Mouse (Mus musculus) urinary bladder, postnatal 4 days (tissue): ENCODE measurements around the gene Pdzrn4.
"Not testable (repeated sequence)": the region's sequence is repeated elsewhere in the genome, so short reads cannot be mapped to it uniquely, and the experiment has no call there.

Experiments used
- DNase-seq, 2 experiments: peaks; one replicate each; pipeline ENCODE4 v3.0.0; 2021 to 2022; ENCODE audit warnings: low spot score in 2 of 2

The Pdzrn4 gene

DNA sequence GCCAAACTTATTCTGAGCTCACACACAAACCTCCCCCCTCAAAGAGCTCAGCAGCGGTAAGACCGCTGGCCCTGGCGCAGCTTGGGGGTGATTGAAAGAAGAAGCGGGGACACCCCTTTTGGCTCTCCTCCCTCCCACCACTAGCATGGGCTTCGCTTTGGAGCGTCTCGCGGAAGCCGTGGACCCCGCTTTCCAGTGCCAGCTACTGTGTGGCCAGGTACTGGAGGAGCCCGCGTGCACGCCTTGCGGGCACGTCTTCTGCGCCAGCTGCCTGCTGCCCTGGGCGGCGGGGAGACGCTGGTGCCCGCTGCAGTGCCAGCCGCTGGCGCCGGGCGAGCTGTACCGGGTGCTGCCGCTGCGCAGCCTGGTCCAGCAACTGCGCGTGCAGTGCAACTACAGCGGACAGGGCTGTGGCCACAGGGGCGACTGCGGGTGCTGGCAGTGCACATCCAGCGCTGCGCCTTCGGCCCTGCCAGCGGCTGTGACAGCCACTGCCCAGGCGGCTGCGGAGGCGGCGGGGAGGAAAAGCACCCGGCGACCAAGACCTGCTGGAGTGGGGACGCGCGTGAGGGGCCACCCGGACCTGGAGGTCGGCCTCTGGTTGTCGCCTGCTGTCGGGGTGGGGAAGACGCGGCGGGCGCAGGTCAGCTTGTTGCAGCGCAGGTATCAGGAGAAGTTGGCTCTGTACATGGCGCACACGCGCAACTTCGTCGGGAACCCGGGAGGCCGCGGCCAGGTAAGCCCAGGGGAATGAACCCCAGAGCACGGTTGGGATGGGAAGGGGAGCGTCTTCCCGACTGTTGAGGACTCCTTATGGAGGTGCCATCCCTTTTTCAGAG, at the start of gene Pdzrn4:
TSS of gene Pdzrn4 (plus strand) at position 112 of the 839 bp plus-strand sequence.
- peak; percentile 19 to 60 for DNase-seq

DNA sequence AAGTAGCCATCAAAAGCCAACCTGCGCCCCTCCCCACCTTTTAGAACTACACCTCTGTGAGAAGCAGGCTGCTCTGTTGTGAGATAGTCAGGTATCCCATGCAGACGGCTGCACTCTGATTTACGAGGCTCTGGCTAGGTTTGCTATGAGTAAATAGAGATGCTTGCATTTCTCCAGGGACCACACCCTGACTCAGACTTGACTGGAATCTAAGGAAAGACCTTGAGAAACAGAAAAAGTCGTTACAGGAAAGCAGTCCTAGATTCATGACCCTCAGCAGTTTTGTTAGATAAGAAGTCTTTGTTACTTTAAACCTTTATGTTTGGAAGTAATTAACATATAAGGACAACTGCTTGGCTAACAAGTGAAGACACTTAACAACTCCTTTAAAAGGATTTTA, 49.3 kb upstream of the Pdzrn4 start:
- DNase-seq: no peak

DNA sequence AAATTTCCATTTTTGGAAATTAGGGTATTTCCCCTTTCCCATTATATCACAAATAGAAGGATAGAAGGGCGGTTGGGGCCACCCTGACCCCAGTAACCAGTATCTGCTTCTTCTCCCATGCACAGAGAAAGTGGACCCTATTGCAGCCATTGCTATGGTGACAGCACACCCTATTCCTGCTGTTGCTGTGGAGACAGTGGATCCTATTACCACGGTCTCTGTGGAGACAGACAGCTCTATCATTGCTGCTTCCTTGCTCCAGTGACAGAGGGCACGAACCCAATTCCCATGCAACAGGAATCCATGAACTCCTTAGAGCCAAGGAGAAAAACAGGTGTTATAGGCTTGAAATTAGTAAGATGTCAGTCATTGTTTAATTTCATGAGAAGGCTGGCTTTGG, 48.8 kb upstream of the Pdzrn4 start:
- DNase-seq: no peak

DNA sequence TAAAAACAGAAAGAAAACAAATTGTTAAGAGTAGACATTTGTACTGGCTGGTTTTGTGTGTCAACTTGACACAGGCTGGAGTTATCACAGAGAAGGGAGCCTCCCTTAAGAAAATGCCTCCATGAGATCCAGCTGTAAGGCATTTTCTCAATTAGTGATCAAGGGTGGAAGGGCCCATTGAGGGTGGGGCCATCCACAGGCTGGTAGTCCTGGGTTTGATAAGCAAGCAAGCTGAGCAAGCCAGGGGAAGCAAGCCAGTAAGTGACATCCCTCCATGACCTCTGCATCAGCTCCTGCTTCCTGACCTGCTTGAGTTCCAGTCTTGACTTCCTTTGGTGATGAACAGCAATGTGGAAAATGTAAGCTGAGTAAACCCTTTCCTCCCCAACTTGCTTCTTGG, 48.2 kb upstream of the Pdzrn4 start:
- DNase-seq: not testable (repeated sequence)

DNA sequence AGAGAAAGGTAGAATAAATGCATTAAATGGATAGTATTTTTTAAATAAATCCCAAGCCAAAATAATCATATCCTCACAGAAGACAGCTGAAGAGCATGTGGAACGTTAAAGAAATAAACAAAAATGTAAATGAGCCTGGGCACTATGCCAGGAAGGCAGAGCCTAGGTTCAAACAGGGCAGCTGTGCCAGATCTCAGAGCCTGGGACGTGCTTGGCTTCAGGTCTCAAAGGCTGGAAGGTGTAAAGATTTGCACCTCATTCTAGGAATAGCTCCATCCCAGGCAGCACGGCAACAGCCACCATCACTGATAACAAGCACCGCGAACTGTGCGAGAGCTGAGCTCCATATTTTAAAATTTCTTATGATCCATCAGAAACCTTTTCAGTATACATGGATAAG, 32.5 kb upstream of the Pdzrn4 start:
- DNase-seq: no peak

DNA sequence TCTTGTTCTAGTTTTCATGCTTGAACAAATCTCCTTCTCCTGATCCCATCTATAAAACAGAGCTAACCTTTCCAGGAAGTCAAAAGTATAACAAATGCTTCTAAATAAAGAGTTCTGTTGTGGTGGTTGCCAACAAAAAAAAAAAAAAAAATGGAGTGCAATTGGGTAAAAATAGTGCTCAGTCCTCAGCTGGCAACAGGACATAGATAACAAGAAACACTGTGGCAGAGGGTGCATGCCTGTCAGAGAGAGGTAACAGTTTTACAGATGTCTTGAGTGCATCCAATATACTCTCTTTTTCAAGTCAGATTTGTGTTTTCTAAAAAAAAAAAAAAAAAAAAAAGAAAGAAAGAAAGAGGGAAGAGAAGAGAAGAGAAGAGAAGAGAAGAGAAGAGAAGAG, 32.1 kb upstream of the Pdzrn4 start:
- no peak for DNase-seq

DNA sequence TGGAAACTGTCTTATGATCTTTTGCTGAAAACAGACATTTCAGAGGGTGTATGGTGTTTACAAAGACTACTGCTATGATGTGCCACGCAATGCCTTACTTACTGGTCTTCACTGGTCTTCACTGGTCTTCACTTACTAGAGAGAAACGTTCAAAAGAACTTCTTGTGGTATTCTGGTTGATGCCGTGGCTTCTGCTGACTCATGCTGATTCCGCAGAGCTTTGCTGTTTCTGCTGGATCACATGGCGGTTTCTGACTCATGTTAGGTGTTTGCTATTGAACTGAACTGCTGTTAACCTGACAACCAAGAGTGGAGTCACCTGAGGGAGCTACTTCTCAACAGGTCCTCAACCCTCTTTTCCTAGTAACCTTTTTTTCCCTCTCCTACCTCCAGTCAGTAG, 1.9 kb upstream of the Pdzrn4 start:
- DNase-seq: no peak

DNA sequence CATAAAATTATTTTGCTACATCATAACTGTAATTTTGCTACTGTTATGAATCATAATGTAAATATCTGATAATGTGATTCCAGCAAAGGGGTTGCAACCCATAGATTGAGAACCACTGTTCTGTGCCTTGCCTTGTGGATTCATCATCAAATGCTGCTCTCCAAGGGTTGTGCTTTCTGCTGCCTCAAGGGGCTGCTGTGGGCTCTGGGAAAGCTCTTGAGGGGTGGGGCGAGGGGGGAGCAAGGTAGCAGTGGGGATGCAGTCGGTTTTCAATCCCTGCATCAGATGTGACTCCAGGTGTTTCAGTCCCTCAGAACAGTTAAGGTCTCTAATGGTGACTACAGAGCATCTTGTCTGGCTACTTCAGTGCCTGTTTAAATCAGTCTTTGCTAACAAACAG, 2.1 kb downstream of the Pdzrn4 start:
- DNase-seq: no peak

DNA sequence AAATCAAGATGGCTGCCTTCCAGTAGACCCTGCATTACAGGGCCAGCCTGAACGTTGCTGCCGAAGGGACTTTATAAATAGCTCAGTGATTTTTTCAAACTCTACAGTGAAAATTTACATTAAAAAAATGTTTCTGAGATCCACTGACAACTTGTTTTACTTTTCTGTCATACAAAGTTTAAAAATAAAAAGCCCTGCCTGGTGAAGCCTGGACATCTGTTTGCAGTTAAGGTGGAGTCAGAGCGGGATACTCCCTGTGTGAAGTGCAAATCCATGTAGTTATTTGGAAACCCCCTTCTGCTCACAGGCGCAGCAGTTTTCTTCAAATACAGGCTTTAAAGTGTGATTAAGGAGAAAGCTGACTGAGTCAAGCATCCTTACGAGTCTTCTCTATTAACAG, 2.6 kb downstream of the Pdzrn4 start:
- no peak for DNase-seq

DNA sequence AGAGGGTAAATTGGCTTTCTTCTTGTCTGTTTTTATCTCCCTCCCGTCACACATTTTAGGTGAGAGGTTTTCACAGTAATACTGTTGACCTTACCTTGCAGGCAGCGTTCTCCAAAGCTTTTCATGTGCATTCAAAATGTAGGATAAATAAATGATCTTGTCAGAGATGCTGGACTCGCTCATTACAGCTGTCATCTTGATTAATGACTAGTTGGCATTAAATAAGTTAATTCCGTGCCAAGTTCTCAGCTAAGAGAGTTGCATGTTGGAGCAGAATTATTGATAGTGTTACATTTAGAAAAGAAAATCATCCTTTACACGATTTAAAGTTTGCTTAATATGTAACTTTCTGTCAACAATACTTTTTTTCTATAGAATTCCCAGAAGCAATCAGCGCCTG, 4.9 kb downstream of the Pdzrn4 start:
- DNase-seq: no peak

DNA sequence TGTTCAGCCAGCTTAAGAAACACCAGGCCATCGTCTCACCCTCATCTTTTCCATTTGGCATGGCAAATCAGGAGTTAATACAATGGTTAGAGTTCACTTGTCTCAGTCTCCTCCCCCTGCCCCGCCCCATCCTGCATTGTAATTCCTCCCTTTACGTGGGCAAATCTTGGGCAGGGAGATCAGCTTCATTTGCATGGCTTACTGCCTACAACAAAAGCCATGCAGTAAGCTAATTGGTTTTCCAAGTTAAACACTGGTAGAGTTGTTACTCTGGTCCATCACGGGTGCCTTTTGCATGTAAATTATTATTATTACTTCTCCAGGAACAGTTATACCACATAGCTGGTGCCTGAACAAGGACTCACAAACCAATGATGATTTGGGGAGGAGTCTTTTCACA, 18.6 kb downstream of the Pdzrn4 start:
- no peak for DNase-seq

DNA sequence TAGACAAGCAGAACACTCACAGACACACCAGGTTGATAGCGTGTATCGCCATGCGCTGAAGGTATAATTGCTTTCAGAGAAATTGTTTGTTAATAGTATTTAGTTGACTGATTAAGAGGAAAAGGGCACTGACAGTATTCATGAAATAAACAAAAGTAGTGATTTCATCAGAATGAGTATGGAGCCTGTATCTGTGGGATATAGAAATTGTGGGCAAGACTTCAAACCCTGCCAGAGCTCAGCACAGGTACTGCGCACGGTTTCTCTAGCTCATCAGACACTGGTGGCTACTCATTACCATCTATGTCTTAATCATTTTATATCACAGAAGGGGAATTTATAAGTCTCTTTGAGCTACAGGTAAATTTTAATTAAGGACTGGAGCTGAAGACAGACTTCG, 19.5 kb downstream of the Pdzrn4 start:
- DNase-seq: no peak

DNA sequence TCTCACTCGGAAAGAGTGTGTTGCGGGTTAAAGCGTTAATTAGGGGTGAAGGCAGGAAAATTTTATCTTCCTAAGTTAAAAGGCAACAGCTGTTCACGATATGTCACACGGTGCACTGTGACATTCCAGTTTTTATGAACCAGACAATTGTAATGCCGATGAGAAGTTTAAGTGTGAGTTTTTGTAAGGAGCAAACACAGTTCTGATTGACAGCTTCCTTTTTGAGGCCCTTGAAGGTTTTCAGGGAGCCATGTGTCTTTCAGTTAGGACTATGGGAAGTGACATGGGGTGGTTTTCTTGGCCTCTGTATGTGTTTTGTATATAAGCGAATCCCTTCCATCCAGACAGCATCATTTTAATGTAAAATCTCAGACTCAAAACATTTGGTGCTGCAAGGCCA, 20.0 kb downstream of the Pdzrn4 start:
- no peak for DNase-seq

DNA sequence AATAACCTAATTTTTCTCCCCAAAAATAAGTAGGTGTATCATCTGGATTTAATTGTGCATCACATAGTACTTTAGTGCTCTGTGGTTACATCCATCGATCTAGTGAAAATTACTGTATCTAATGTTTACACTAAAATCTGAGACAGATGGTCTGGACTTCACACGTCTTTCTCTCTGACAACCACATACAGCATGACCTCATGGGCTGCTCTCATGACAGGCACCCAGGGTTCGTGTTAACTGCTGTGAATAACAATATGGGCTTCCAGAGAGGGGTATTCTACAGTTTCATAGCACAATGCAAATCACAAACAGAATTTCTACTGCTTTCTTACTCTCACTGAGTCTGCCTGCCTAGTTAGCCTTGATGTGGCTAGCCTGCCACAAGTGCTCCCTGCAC, 20.4 kb downstream of the Pdzrn4 start:
- no peak for DNase-seq

DNA sequence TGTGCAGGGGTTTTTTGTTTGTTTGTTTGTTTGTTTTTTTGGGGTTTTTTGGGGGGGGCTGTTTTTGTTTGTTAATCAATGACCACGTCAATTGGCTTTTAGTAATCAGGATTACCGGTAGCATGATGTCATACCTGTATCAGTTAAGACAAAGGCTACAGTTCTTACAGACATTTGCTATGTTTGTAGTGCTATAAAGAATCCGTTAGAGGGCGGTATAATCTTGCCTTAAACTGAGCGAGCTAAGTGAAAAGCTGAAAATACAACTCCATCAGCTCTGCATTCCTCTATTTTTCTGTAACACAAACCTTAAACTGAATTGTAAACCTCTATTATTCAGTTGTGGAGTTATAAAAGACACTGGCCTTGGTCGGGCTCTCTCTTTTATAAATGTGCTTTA, 37.9 kb downstream of the Pdzrn4 start:
- DNase-seq: no peak

DNA sequence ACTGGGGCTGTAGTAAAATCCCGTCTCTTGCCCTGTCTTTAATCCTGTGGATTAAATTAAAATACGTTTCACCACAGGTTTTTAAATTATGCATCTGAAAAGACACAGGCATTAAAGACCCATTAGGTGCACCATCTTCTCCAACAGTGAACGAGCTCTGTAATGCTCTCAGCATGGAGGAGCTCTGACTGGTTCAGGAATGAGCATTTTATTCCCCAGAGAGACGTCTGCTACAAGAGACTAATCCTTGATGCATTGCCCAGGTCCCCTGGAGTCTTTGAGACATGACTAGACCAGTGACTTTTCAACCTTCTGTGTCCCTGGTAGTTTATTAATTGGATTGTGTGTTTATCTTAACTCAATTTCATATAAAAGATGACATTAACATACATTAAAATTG, 38.6 kb downstream of the Pdzrn4 start:
- no peak for DNase-seq

DNA sequence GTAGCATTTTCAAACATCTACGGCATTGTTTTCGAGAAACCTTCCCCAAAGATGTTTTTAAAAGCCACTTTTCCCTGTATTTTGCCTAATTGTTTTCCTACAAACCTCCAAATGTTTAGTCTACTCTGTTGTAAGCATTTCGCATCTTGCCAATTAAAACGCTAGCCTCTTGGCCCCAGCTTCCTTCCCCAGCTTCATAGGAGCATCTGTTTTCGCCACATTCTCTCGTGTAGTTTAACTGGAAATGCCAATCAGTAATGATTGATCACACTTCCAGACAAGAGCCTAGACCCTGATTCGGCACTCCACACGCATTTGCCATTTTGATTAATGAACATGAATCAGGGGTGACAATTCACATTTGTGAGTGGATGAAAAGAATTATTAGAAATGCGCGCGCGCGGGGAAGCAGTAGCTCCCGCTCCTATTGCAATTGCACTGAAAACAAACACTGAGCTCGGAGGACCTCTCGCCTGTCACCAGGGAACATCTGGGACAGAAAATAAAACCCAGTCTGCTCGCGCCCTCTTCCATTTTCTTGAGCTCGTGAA, 45.0 kb downstream of the Pdzrn4 start:
- DNase-seq: no peak

DNA sequence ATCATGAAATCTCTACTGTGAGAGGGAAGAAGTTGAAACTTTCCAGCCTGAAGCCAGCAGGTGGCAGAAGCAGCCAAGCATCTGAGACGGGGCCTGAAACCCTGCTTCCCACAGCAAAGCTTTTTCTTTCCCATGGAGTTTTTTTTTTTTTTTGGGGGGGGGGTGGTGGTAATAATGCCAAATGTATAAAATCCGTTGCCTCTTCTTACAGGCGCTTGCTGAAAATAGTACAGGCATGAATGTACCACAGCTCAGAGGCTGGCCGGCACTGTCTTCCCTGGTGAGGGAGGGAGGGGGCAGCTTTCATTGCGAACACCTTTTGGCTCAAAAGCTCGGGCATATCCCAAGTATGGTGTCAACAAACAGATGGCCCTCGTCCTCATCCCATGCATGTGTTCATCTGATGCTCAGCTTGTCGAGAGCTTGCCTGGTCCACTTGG, 51.0 kb downstream of the Pdzrn4 start:
- DNase-seq: no peak

DNA sequence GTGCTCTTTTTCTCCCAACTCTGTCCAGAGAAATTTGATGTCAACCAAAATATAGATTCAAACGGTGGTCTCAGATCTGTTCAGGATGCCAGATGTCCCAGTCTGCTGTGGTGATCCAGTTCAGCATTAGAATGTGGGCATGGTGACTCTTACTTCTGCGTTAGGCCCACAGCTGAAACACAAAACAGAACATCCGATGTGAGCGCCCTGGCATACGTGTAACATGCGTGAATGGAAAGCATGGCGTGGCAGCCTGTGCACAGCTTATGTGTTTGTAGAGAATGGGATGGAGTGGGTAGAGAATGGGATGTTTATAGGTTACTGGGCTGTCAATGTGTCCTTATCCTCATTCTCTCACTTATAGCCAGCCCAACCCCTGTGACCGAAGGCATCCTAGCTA, 52.4 kb downstream of the Pdzrn4 start:
- no peak for DNase-seq

DNA sequence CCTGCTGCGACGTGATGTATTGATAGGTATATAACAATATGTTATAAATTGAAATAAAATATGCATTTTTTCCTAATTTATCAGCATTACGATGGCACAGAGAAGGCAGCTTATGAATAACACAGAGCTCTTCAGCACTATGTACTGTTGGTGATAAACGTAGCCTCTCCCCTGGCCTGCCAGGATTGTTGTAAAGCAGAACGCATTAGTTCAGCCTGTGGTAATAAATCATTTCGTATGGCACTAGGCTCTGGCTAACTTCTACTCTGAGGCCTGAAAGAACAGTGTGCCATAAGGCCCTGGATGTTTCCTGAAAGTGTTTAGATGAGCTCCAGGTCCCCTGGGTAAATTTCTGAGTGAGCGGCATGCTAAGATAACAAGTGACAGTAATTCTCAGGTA, 55.9 kb downstream of the Pdzrn4 start:
- DNase-seq: no peak

DNA sequence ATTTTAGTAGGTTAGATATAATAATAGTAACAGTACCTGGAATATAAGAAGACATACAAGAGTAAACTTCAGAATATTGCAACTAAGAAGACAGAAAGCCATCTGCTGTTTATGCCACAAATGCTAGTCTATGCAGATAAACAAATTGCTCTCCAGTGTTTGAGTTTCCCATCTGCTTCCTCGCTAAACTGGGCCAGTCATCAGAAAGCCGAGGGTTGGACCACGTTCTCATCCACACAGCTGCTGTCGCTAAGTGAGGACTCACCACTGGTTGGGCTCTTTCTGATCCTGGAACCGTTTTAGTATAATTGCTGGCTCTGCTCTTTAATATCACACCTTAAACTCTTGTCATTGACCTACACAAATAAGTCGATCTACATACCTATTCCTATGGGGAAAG, 85.5 kb downstream of the Pdzrn4 start:
- DNase-seq: no peak

DNA sequence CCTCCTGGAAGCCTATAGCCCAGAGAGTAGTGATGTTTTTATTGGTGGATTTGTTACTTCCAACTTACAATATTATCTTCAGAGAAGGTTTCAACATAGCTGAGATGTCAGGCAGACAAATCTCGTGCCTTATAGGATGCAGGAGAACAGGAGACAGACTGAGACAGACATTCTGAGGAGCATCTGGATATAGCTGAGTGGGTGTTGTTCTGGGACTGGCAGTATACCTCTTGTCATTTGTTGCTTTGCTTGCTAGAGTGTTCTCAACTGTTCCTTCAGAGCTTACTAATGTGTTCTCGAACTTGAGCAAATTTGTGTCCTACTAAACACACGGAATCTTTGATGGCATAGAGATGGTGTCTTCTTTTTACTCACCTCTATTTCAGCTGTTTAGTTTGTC, 94.7 kb downstream of the Pdzrn4 start:
- DNase-seq: no peak

DNA sequence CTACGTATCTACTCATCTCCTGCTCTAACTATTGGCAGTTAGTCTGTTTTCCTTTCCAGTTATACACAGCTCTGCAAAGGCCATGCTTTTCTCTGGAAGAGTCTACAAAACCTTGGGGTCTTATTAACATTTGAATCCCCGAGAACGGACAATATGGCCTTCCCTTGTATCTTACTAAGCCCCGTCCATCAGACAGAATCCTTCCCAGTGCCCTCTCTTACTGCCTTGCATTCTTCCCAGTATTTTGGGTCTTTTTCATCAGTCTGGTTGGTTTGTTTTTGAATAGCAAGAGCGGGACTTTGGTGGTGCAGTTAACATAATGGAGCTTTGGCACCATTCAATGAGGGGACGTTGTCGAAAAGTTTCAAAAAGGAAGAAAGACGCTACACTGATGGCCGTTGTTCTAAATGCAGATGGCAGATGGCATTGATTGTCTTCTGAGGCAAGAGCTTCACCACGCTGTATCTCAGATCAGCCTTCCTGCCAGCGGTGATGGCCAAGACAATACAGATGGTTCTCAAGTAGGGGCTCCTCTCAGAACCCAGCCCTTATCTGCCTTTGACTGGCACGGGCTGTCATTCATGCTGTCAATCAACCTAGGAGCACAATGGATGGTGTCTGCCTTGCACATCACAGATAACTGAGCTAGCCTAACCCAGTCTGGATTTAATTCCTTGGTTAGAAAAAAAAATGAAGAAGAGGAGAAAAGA, 98.9 kb downstream of the Pdzrn4 start:
- DNase-seq: no peak
